Mouse (Mus musculus): ENCODE measurements around the gene Rcan1. TPM values are rescaled to one million over a fixed set of nuclear protein-coding genes. Genes with fewer than 3 reads are reported as not detected.

The Rcan1 gene
- polyA plus RNA-seq, 2 experiments: 28.2 to 38.0 TPM

GRCm38 (mm10) chr16:92403069-92403468 lies 67.6 kb downstream of the Rcan1 start:
- H3K27ac ChIP-seq (replicated peaks; ENCODE audit: low read depth, low read length): no peak overlapping the region
- no peaks in the 10 kb centered on the region for H3K27me3 ChIP-seq (ENCODE audit: control insufficient read depth, insufficient read depth, low read length)
- H3K4me2 ChIP-seq (replicated peaks; ENCODE audit: low read depth, low read length, severe bottlenecking): no peak overlapping the region
- 68% methylated on average over 10 of the region's 10 CpGs for WGBS
- ATAC-seq (ENCODE audit: low FRiP score, low read depth): no peak
- no peak overlapping the region for H3K4me3 ChIP-seq (replicated peaks; ENCODE audit: low read length)
- no peak overlapping the region for H3K9ac ChIP-seq (ENCODE audit: low read depth, low read length, severe bottlenecking)
- peaks cover 50% of the 10 kb centered on the region for H3K4me1 ChIP-seq (ENCODE audit: control insufficient read depth, insufficient read depth, low read length)
- no peaks in the 10 kb centered on the region for H3K36me3 ChIP-seq (ENCODE audit: control insufficient read depth, insufficient read depth, low read length)
- DNase-seq (ENCODE audit: low spot score): no peak
- no peaks in the 10 kb centered on the region for H3K9me3 ChIP-seq (ENCODE audit: control insufficient read depth, low read length)
- TF ChIP-seq POLR2A (IDR thresholded peaks at IDR 0.05; ENCODE audit: borderline replicate concordance, extremely low read depth, insufficient read depth, insufficient read length): no peak

- Histone ChIP-seq H3K4me3 (replicated peaks; ENCODE audit: low read length) (no peak overlapping the region), H3K36me3 (ENCODE audit: control insufficient read depth, insufficient read depth, low read length) (no peaks in the 10 kb centered on the region), H3K27ac (replicated peaks; ENCODE audit: low read depth, low read length) (0 out of 2 replicates have a peak overlapping the region, but pooled peaks have one; percentile 38), H3K4me2 (replicated peaks; ENCODE audit: low read depth, low read length, severe bottlenecking) (no peak overlapping the region), H3K9me3 (ENCODE audit: control insufficient read depth, low read length) (no peaks in the 10 kb centered on the region), H3K27me3 (ENCODE audit: control insufficient read depth, insufficient read depth, low read length) (no peaks in the 10 kb centered on the region), H3K4me1 (ENCODE audit: control insufficient read depth, insufficient read depth, low read length) (peaks cover 54% of the 10 kb centered on the region), H3K9ac (ENCODE audit: low read depth, low read length, severe bottlenecking) (peak overlapping the region; percentile 25; the same call in 1 of the 2 replicates)
- TF ChIP-seq POLR2A (IDR thresholded peaks at IDR 0.05; ENCODE audit: borderline replicate concordance, extremely low read depth, insufficient read depth, insufficient read length): no peak
- DNase-seq (ENCODE audit: low spot score) (no peak), ATAC-seq (ENCODE audit: low FRiP score, low read depth) (no peak)
- 39% methylated on average over 8 of the region's 8 CpGs for WGBS
These were observed 68.5 kb downstream of the Rcan1 start for GRCm38 (mm10) chr16:92402216-92402615.

GRCm38 (mm10) chr16:92401206-92401605 lies 69.5 kb downstream of the Rcan1 start:
- H3K27ac ChIP-seq (replicated peaks; ENCODE audit: low read depth, low read length): 0 out of 2 replicates have a peak overlapping the region, but pooled peaks have one; percentile 1
- no peak overlapping the region for H3K9ac ChIP-seq (ENCODE audit: low read depth, low read length, severe bottlenecking)
- H3K4me1 ChIP-seq (ENCODE audit: control insufficient read depth, insufficient read depth, low read length): peaks cover 54% of the 10 kb centered on the region

GRCm38 (mm10) chr16:92399490-92400458 lies 70.9 kb downstream of the Rcan1 start:
- Histone ChIP-seq H3K27me3 (ENCODE audit: control insufficient read depth, insufficient read depth, low read length) (no peaks in the 10 kb centered on the region), H3K4me3 (replicated peaks; ENCODE audit: low read length) (peak overlapping the region; percentile 37), H3K4me2 (replicated peaks; ENCODE audit: low read depth, low read length, severe bottlenecking) (peak overlapping the region; percentile 79), H3K36me3 (ENCODE audit: control insufficient read depth, insufficient read depth, low read length) (peaks cover 19% of the 10 kb centered on the region), H3K9me3 (ENCODE audit: control insufficient read depth, low read length) (no peaks in the 10 kb centered on the region), H3K9ac (ENCODE audit: low read depth, low read length, severe bottlenecking) (peak overlapping the region; percentile 49), H3K4me1 (ENCODE audit: control insufficient read depth, insufficient read depth, low read length) (peaks cover 54% of the 10 kb centered on the region), H3K27ac (replicated peaks; ENCODE audit: low read depth, low read length) (peak overlapping the region; percentile 81)
- TF ChIP-seq POLR2A (IDR thresholded peaks at IDR 0.05; ENCODE audit: borderline replicate concordance, extremely low read depth, insufficient read depth, insufficient read length): 0 out of 2 replicates have a peak, but pooled peaks have one; percentile 14
- under 1% methylated on average over 37 of the region's 37 CpGs for WGBS
- ATAC-seq (ENCODE audit: low FRiP score, low read depth): peak; percentile 77
- peak; percentile 92 for DNase-seq (ENCODE audit: low spot score)

More at GRCm38 (mm10) chr16:92401206-92401605, 69.5 kb downstream of the Rcan1 start:
- H3K9me3 ChIP-seq (ENCODE audit: control insufficient read depth, low read length): no peaks in the 10 kb centered on the region
- TF ChIP-seq POLR2A (IDR thresholded peaks at IDR 0.05; ENCODE audit: borderline replicate concordance, extremely low read depth, insufficient read depth, insufficient read length): no peak
- ATAC-seq (ENCODE audit: low FRiP score, low read depth): no peak
- no peak for DNase-seq (ENCODE audit: low spot score)
- WGBS: 45% methylated on average over 10 of the region's 10 CpGs
- H3K4me2 ChIP-seq (replicated peaks; ENCODE audit: low read depth, low read length, severe bottlenecking): no peak overlapping the region
- no peak overlapping the region for H3K4me3 ChIP-seq (replicated peaks; ENCODE audit: low read length)
- H3K36me3 ChIP-seq (ENCODE audit: control insufficient read depth, insufficient read depth, low read length): peaks cover 7% of the 10 kb centered on the region
- H3K27me3 ChIP-seq (ENCODE audit: control insufficient read depth, insufficient read depth, low read length): no peaks in the 10 kb centered on the region

- H3K4me1 ChIP-seq (ENCODE audit: control insufficient read depth, insufficient read depth, low read length): peaks cover 54% of the 10 kb centered on the region
- no peaks in the 10 kb centered on the region for H3K27me3 ChIP-seq (ENCODE audit: control insufficient read depth, insufficient read depth, low read length)
- H3K36me3 ChIP-seq (ENCODE audit: control insufficient read depth, insufficient read depth, low read length): peaks cover 28% of the 10 kb centered on the region
- peak overlapping the region; percentile 79 for H3K4me2 ChIP-seq (replicated peaks; ENCODE audit: low read depth, low read length, severe bottlenecking)
- DNase-seq (ENCODE audit: low spot score) (no peak), ATAC-seq (ENCODE audit: low FRiP score, low read depth) (no peak)
- peak overlapping the region; percentile 52; the same call in 1 of the 2 replicates for H3K27ac ChIP-seq (replicated peaks; ENCODE audit: low read depth, low read length)
- no peak overlapping the region for H3K9ac ChIP-seq (ENCODE audit: low read depth, low read length, severe bottlenecking)
- H3K9me3 ChIP-seq (ENCODE audit: control insufficient read depth, low read length): no peaks in the 10 kb centered on the region
- 69% methylated on average over 6 of the region's 6 CpGs for WGBS
- H3K4me3 ChIP-seq (replicated peaks; ENCODE audit: low read length): peak overlapping the region; percentile 37
- no peak for TF ChIP-seq POLR2A (IDR thresholded peaks at IDR 0.05; ENCODE audit: borderline replicate concordance, extremely low read depth, insufficient read depth, insufficient read length)
These were observed 72.0 kb downstream of the Rcan1 start for GRCm38 (mm10) chr16:92398574-92399118.
